Mouse (Mus musculus) embryonic facial prominence, embryonic 10.5 days (tissue): Measurements from ENCODE around the gene Hdac6. TPM values are rescaled to one million over a fixed set of nuclear protein-coding genes. Genes with fewer than 3 reads are reported as not detected.
A peak's percentile ranks its signal among the peaks of the same experiment; 100 is the strongest.
"Not testable (repeated sequence)": the region's sequence is repeated elsewhere in the genome, so short reads cannot be mapped to it uniquely, and the experiment has no call there.

Experiments
- DNase-seq: peaks from one replicate; pipeline ENCODE4 v3.0.0-alpha.2; 2017; ENCODE audit warnings: low spot score
- H3K27ac ChIP-seq: fragments of 300-500 bp; sonication (generic); replicated peaks from 2 replicates; pipeline ENCODE4 v1.5.1; 2016; ENCODE audit warnings: mild to moderate bottlenecking
- H3K27me3 ChIP-seq: fragments of 300-500 bp; sonication (generic); replicated peaks from 2 replicates; pipeline ENCODE4 v1.6.1; 2016; ENCODE audit warnings: low read depth, mild to moderate bottlenecking; ENCODE audit not compliant: poor library complexity, severe bottlenecking
- H3K36me3 ChIP-seq: fragments of 300-500 bp; sonication (generic); replicated peaks from 2 replicates; pipeline ENCODE4 v1.6.1; 2016; ENCODE audit warnings: mild to moderate bottlenecking, moderate library complexity
- H3K4me1 ChIP-seq: fragments of 300-500 bp; sonication (generic); 2 replicates; pipeline ENCODE4 v1.6.1; 2016
- H3K4me3 ChIP-seq: fragments of 300-500 bp; sonication (generic); 2 replicates; pipeline ENCODE4 v1.5.1; 2016; ENCODE audit warnings: mild to moderate bottlenecking, moderate library complexity
- H3K9me3 ChIP-seq: fragments of 300-500 bp; sonication (generic); 2 replicates; pipeline ENCODE4 v1.6.1; 2016; ENCODE audit warnings: mild to moderate bottlenecking
- WGBS: fragments of 180-500 bp; shearing (Covaris S2); methylation state at CpG from one replicate; pipeline ENCODE4 v1.1.7; 2016; 5-methylcytosine and 5-hydroxymethylcytosine counted together
- polyA plus RNA-seq: library from polyadenylated mRNA; unstranded; fragments of >200 nt; fragmentation: Nextera tagmentation; extraction: Ambion mirVana; gene quantifications from 2 replicates; pipeline ENCODE4 v1.2.1, GENCODE M21; 2016

Gene Hdac6
- polyA plus RNA-seq, 1 experiment from 2014 or later, result 58.4 TPM

DNA sequence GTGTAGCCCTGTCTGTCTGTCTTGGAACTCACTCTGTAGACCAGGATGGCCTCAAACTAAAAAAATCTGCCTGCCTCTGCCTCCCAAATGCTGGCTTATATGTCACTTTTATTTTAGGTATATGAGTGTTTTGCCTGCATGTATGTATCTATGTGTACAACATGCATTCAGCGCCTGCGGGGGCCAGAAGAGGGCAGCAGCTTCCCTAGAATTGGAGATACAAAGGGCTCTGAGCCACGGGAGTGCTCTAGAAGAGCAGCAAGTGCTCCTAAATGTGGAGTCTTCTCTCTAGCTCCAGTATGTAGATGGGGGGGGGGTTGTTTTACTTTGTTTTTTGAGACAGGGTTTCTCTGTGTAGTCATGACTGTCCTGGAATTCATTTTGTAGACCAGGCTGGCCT is 32.0 kb downstream of the Hdac6 start:
- H3K4me3 ChIP-seq, H3K9me3 ChIP-seq, DNase-seq, H3K36me3 ChIP-seq, H3K4me1 ChIP-seq, H3K27ac ChIP-seq: not testable (repeated sequence)
- peaks cover 24% of the 10 kb centered on the region for H3K27me3 ChIP-seq
- WGBS, result 20% methylated on average over 3 of the region's 3 CpGs

DNA sequence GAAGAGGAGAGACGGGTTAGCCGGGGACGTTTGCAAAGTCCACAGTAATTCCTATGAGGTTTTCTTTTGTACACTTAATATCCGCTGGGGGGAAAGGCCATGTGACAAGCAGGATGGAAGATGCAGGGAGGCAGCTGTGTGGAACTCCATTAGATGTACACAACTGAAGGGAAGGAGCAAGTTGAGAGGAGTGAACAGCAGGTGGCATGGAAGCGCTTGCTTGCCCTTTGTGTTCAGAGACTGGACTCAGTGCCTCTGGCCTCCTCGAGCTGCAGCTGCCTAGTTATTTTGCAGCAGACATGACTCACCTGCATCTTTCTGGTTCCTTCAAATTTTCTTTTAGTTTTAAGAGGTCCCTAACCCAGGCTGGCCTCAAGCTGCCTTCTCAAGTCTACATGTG is 37.2 kb downstream of the Hdac6 start:
- DNase-seq, result no peak
- no peak overlapping the region for H3K4me3 ChIP-seq
- peaks cover 6% of the 10 kb centered on the region; the same call in 1 of the 2 replicates for H3K9me3 ChIP-seq
- 62% methylated on average over 6 of the region's 6 CpGs for WGBS
- no peak overlapping the region for H3K27ac ChIP-seq
- no peaks in the 10 kb centered on the region for H3K4me1 ChIP-seq
- H3K36me3 ChIP-seq, result peaks cover 21% of the 10 kb centered on the region
- no peaks in the 10 kb centered on the region for H3K27me3 ChIP-seq

DNA sequence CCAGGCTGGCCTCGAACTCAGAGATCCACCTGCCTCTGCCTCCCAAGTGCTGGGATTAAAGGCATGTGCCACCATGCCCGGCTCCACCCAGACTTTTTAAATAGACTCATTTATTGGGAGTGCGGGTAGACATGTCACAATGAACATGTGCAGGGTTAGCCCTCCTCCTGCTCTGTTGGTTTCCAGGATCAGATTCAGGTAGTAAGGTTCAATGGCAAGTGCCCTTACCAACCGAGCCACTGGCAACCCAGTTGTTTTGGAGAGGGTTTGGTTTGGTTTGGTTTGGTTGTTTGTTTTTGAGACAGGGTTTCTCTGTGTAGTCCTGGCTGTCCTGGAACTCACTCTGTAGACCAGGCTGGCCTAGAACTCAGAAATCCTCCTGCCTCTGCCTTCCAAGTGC is 38.4 kb downstream of the Hdac6 start, which contains the start of gene Gm10490:
Gene Gm10490 (plus strand): TSS at position 301 of the 400 bp plus-strand sequence.
- H3K27ac ChIP-seq, H3K4me3 ChIP-seq, H3K27me3 ChIP-seq, DNase-seq, H3K4me1 ChIP-seq, H3K9me3 ChIP-seq: not testable (repeated sequence)
- 89% methylated on average over 4 of the region's 4 CpGs for WGBS
- peaks cover 25% of the 10 kb centered on the region for H3K36me3 ChIP-seq

DNA sequence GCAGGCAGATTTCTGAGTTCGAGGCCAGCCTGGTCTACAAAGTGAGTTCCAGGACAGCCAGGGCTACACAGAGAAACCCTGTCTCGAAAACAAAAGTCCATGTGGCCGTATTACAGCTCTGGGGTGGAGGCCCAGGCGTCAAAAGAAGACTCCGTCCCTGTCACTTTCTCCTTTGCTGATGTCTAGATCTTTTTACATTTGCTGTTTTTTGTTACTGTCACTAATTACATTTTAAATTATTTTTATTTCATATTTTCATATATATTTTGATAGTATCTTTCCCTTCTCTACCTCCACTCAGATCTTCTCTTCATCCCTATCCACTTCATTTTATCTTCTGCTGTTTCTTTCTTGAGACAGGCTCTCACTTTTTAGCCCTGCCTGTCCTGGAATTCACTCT is 40.0 kb downstream of the Hdac6 start, which contains the start of gene Gm10491:
Gene Gm10491 (minus strand): TSS at position 101 of the 400 bp plus-strand sequence.
- Histone ChIP-seq H3K4me1 (no peaks in the 10 kb centered on the region), H3K36me3 (peaks cover 35% of the 10 kb centered on the region), H3K27ac (no peak within 1 kb of the TSS), H3K27me3 (no peaks in the 10 kb centered on the region), H3K9me3 (peaks cover 6% of the 10 kb centered on the region; the same call in 1 of the 2 replicates), H3K4me3 (no peak within 1 kb of the TSS)
- WGBS, result 91% methylated on average over 5 of the region's 5 CpGs
- DNase-seq, result no peak

DNA sequence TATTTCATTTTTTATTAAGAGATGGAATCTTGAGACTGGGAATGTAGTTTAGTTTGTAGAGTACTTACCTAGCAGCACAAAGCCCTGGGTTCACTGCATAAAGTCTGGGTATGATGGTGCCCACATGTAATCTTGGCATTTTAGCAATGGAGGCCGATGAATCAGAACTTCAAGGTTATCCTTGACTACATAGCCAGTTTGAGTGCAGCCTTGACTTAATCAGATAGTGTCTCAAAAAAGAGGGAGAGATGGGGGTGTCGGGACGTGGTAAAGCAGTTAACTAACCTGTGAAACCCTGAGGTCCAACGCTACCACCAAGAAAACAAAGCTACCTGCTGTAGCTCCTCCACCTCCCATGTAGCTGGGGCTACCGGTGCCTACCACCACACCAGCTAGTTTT is 43.2 kb downstream of the Hdac6 start:
- Histone ChIP-seq H3K9me3 (peaks cover 6% of the 10 kb centered on the region; the same call in 1 of the 2 replicates), H3K4me1 (no peaks in the 10 kb centered on the region), H3K27ac (no peak overlapping the region), H3K27me3 (no peaks in the 10 kb centered on the region), H3K36me3 (peaks cover 35% of the 10 kb centered on the region), H3K4me3 (no peak overlapping the region)
- WGBS, result 94% methylated on average over 5 of the region's 5 CpGs
- DNase-seq, result no peak

DNA sequence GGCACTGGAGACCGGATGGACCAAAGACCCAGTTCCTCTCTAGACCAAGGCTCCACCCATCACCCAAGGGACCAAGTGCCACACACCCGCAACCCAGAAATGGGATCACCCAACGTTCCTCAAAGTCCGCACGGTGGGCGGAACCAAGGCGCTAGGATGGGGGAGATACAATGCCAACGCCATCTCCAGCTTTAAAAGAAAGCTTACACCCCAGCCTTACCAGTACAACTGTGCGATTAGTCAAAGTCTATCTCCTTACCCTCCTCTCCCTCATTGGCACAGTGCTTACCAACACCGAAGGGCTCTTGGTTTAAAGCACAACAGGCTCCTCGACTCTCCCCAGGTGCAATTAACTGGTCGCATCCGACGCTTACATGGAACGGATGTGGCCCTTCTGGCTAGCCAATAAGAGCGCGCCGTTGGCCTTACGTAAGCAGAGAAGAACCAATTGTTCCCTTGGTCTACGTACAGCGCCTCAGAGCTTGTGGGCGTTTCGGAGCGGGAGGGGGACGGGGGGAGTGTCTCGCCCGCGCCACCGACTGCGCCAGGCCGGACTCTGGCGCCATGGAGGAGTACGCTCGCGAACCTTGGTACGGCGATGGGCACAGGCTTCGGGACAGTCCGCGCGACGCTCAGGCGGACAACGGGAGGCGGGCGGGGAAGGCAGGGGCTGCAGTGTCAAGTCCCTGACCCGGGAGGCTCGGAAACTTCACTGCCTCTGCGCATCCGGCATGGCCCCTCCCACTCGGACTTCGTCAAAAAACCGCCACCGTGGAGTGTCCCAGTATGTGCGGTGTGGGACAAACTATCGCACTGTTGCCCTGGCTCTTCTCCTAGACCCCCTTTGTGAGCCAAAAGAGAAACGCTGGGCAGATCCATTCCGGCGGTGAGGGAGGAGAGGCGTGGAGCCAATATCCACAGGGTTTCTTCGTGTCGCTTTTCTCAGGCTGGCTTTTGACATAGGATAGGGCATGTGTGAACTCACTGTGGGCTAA is 48.5 kb downstream of the Hdac6 start, which contains the start of the genes Pqbp1 and Timm17b:
Gene Pqbp1 (minus strand): TSS at position 390 of the 995 bp plus-strand sequence.
Gene Timm17b (plus strand): TSS at position 478 of the 995 bp plus-strand sequence.
- no peaks in the 10 kb centered on the region for H3K9me3 ChIP-seq
- H3K36me3 ChIP-seq, result peaks cover 32% of the 10 kb centered on the region
- peak within 1 kb of the TSS; percentile 86 for H3K27ac ChIP-seq
- no peaks in the 10 kb centered on the region for H3K27me3 ChIP-seq
- peak; percentile 87 for DNase-seq
- H3K4me1 ChIP-seq, result 0 out of 2 replicates have a peak, but pooled peaks cover 6% of the 10 kb centered on the region
- peak within 1 kb of the TSS; percentile 68 for H3K4me3 ChIP-seq
- WGBS, result 15% methylated on average over 62 of the region's 62 CpGs

DNA sequence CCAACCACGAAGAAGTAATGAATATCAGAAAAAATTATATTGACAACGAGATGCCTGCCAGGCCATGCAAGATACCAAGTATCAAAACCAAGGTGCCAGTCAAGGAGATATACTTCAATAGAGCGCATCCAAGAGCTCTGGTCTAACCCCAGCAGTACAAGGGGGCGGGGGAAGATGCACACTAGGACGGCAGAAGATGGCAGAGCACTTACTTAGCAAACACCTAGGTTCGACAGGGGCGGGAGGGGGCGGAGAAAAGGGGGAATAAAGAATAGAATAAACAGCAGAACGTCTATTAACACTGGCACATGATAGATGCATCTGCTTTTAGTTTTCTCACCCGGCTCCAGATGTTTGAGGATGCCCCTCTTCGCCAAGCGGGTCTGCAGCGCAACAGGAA is 49.5 kb downstream of the Hdac6 start:
- 36% methylated on average over 13 of the region's 13 CpGs for WGBS
- Histone ChIP-seq H3K36me3 (peaks cover 32% of the 10 kb centered on the region), H3K4me3 (peak overlapping the region; percentile 68), H3K9me3 (no peaks in the 10 kb centered on the region), H3K4me1 (0 out of 2 replicates have a peak, but pooled peaks cover 6% of the 10 kb centered on the region), H3K27ac (peak overlapping the region; percentile 86), H3K27me3 (no peaks in the 10 kb centered on the region)
- no peak for DNase-seq

DNA sequence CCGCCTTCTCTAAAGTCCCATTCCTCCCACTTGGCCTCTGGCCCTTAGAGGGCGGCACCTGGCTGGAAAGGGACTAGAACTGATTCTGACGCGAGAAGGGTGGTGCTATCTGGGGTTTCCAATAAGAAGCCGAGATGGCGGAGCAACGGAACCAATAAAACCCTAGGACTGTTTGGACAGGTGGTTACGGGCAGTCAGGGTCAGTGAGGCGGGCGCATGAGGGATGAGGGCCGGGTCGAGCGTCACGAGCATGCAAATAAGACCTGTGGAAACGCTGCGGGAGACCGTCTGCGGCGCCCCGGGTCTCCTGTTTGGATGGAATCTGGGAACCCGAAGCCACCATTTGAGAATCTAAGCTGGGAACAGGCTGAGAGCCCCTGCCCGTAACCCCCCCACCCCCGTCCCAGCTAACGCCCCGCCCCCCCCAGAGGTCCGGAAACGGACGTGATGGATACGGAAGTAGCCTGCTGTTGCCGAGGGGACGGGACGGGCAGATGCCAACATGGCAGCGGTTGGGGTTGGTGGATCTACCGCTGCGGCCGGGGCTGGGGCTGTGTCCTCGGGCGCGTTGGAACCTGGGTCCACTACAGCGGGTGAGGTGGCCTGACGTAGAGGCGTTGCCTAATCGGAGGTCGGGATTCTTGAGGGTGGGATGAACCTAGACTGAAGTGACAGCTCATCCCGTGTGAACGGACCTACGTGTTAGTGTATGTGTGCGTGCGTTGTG is 63.7 kb downstream of the Hdac6 start, which contains the start of gene Slc35a2:
Gene Slc35a2 (plus strand): TSS at position 188 of the 727 bp plus-strand sequence.
- DNase-seq, result peak; percentile 82
- H3K4me3 ChIP-seq, result peak within 1 kb of the TSS; percentile 68
- WGBS, result 13% methylated on average over 49 of the region's 49 CpGs
- H3K36me3 ChIP-seq, result peaks cover 7% of the 10 kb centered on the region
- no peaks in the 10 kb centered on the region; the same call in 1 of the 2 replicates for H3K9me3 ChIP-seq
- peaks cover 11% of the 10 kb centered on the region for H3K4me1 ChIP-seq
- H3K27ac ChIP-seq, result peak within 1 kb of the TSS; percentile 81
- no peaks in the 10 kb centered on the region for H3K27me3 ChIP-seq

Other genes with a start within 250 kb of the Hdac6 start
- 22.5 and 23.8 TPM in 2 replicates for gene Wdr45, start 233.6 kb downstream of the Hdac6 start, polyA plus RNA-seq
- gene Gm45208, start 225.6 kb downstream of the Hdac6 start, polyA plus RNA-seq, result 0.36 and 0.61 TPM in 2 replicates
- 73.0 and 73.6 TPM in 2 replicates for gene Praf2, start 219.4 kb downstream of the Hdac6 start, polyA plus RNA-seq
- 20.3 and 22.1 TPM in 2 replicates for gene Ccdc120, start 197.0 kb downstream of the Hdac6 start, polyA plus RNA-seq
- gene Tfe3, start 185.3 kb downstream of the Hdac6 start, polyA plus RNA-seq, result 26.8 and 28.3 TPM in 2 replicates
- 42.5 and 45.3 TPM in 2 replicates for gene Gripap1, start 158.1 kb downstream of the Hdac6 start, polyA plus RNA-seq
- gene Kcnd1, start 125.6 kb downstream of the Hdac6 start, polyA plus RNA-seq, result 1.4 and 2.2 TPM in 2 replicates
- gene Otud5, start 106.5 kb downstream of the Hdac6 start, polyA plus RNA-seq, result 42.2 and 43.4 TPM in 2 replicates
- gene Pim2, start 69.6 kb downstream of the Hdac6 start, polyA plus RNA-seq, result 7.3 and 7.6 TPM in 2 replicates
- gene Slc35a2, start 63.9 kb downstream of the Hdac6 start, polyA plus RNA-seq, result 23.4 and 25.7 TPM in 2 replicates
- gene Pqbp1, start 48.6 kb downstream of the Hdac6 start, polyA plus RNA-seq, result 122 and 132 TPM in 2 replicates
- 174 and 178 TPM in 2 replicates for gene Timm17b, start 48.5 kb downstream of the Hdac6 start, polyA plus RNA-seq
- not detected in 2 replicates for gene Gm10491, start 40.1 kb downstream of the Hdac6 start, polyA plus RNA-seq
- 0.51 TPM in 1 of 2 replicates, not detected in the other for gene Gm10490, start 38.3 kb downstream of the Hdac6 start, polyA plus RNA-seq
- gene Pcsk1n, start 28.1 kb downstream of the Hdac6 start, polyA plus RNA-seq, result 3.0 and 4.5 TPM in 2 replicates
- gene Eras, start 19.3 kb downstream of the Hdac6 start, polyA plus RNA-seq, result 0.28 TPM in 1 of 2 replicates, not detected in the other
- gene Gata1, start 30.2 kb upstream of the Hdac6 start, polyA plus RNA-seq, result 5.2 and 5.6 TPM in 2 replicates
- not detected in 2 replicates for gene Glod5, start 70.6 kb upstream of the Hdac6 start, polyA plus RNA-seq
- 97.6 and 102 TPM in 2 replicates for gene Suv39h1, start 126.9 kb upstream of the Hdac6 start, polyA plus RNA-seq
- 0.14 and 0.18 TPM in 2 replicates for gene Was, start 142.6 kb upstream of the Hdac6 start, polyA plus RNA-seq
- gene Wdr13, start 185.0 kb upstream of the Hdac6 start, polyA plus RNA-seq, result 19.7 and 19.8 TPM in 2 replicates
- gene Rbm3, start 198.0 kb upstream of the Hdac6 start, polyA plus RNA-seq, result 424 and 444 TPM in 2 replicates
- gene Tbc1d25, start 228.3 kb upstream of the Hdac6 start, polyA plus RNA-seq, result 10.4 and 11.8 TPM in 2 replicates
- gene Ebp, start 245.6 kb upstream of the Hdac6 start, polyA plus RNA-seq, result 25.8 and 35.2 TPM in 2 replicates